Mouse (Mus musculus): Measurements from ENCODE around the gene Ttc4.

Gene Ttc4

DNA sequence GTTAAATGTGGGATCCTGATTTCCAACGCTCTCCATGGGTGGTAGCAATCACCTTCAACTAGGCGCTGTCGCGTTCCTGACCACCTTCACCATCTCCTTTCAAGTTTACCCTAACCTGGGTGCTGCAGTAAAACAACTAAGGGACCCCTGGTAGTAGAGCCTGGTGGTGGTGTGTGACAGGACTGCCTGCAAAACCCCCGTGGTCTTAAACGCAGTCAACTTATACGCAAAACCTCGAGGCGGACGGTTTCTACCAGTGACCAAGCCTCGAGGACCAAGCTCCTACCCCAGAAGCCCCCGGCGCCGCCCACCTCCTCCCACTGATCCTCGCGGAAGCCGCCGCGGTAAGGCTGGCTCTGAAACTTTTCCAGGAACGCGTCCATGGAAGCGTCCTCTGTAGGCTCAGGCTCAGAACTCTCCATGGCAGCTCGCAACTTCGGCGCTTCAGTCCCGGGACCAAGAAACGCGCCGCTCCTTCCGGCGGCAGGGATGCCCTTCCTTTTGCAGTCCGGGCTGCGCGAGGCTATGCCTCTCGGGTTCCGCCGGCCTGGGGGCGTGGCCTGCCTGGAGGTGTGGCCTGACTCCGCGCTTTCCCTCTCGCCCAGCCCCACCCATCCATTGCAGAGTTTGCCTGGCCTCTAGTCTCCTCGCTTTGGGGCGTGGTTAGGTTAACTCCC lies at the start of gene Ttc4:
Gene Ttc4, minus strand, starts transcription at position 503 of the 677 bp plus-strand sequence.
- DNase-seq (ENCODE audit: low spot score in 2 of 2): peak; percentile 47 to 85

- DNase-seq (ENCODE audit: low spot score in 2 of 2): no peak
Measured at GRCm38 (mm10) chr4:106720631-106721030, 41.9 kb upstream of the Ttc4 start.

DNA sequence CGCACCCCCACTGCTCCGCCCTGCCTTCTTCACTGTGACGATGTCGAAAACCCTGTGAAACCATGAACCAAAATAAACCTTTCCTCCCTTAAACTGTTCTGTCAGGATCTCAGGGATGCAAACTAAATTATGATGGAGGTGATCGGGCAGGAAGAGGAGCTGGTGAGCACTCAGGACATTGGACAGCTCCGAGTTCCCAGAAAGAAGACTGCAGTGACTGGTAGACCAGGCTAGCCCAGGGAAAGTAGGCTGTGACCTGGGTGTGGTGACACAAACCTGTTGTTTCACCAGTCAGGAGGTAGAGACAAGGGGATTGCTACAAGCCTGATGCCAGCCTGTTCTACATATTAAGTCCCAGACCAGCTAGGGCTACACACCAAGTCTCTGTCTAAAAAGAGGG lies 34.9 kb upstream of the Ttc4 start:
- no peak for DNase-seq (ENCODE audit: low spot score in 2 of 2)

- peak in 1 of 2 experiments; percentile 84 for DNase-seq (ENCODE audit: low spot score in 2 of 2)
Measured at GRCm38 (mm10) chr4:106708408-106708807, 29.7 kb upstream of the Ttc4 start.

- DNase-seq (ENCODE audit: low spot score in 2 of 2): peak in 1 of 2 experiments; percentile 5
Measured at GRCm38 (mm10) chr4:106707957-106708356, 29.2 kb upstream of the Ttc4 start.

DNA sequence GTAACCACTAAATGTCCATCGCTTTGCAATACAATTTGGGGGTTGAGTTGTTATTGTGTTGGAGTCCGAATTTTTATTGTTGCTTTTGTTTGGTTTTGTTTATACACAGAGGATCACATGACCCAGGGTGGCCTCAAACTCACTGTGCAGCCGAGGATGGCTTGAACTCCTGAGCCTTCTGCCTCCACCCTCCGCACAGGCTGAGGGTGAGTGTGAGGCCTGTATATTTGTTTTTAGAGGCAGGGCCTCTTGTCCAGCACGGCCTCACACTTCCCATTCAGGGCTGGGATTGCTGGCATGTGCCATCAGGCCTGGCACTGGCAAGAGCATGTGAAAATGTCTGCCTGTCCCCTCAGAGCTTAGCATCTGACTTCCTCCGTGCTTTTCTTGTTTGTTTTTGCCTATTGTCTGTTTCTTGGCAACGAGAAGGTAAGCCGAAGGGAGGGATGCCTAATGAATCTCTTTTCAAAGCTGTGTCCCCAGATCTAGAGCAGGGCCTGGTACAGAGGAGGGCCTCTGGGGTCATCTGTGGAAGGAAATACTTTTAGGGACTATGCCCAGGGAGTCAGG lies 26.4 kb upstream of the Ttc4 start:
- peak in 1 of 2 experiments; percentile 7 for DNase-seq (ENCODE audit: low spot score in 2 of 2)

GRCm38 (mm10) chr4:106704416-106704815 lies 25.7 kb upstream of the Ttc4 start:
- DNase-seq (ENCODE audit: low spot score in 2 of 2): peak; percentile 42 to 75

- DNase-seq (ENCODE audit: low spot score in 2 of 2): no peak
Measured at GRCm38 (mm10) chr4:106703956-106704355, 25.2 kb upstream of the Ttc4 start.

GRCm38 (mm10) chr4:106700798-106701197 lies 22.1 kb upstream of the Ttc4 start:
- peak; percentile 34 to 45 for DNase-seq (ENCODE audit: low spot score in 2 of 2)

DNA sequence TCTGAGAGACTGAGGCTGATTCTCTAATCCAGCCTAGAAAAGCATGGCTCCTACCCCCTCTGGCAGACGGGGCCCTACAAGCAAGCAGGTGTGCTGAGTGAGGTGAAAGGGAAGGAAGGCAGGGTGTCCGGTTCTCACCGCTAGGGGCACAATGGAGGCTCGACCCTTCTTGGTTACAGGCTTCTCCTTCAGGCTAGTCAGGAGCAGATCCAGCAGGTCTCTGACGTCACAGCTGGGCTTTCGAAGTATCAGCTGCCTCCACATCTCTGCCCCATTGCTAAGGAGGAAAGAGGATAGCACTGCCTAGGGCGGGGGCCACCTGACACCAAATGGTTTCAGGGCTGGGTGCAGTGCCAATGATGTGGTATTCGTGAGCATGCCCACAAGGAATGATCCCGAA lies 21.2 kb upstream of the Ttc4 start:
- DNase-seq (ENCODE audit: low spot score in 2 of 2): peak in 1 of 2 experiments; percentile 49

DNA sequence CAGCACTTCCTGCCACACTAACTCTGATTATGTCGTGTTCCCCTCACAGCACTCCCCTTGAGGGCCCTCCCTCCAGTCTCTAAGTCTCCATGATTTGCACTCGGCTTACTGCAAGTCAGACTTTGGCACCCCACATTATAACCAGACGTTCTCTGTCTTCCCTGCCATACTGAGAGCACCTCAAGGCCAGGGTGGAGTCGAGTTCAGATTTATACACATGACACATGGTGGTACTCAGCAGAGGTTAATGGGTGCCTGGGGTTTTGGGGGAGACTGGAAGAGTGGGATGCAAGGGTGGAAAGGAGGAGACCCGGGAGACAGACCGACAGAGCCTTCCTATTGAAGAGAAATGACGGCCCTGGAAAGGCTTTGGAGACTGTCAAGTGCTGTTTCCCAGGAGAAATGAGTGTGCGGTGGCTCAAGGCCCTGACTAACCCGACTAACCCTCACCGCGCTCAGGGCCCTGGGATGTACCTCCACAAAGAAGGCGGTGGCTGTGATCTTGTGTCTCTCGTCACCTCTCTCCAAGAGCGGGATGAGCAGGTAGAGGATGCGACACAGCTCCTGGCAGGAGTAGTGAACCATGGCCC lies 15.2 kb upstream of the Ttc4 start:
- DNase-seq (ENCODE audit: low spot score in 2 of 2): no peak

GRCm38 (mm10) chr4:106688636-106689296 lies 10.0 kb upstream of the Ttc4 start:
- DNase-seq (ENCODE audit: low spot score in 2 of 2): no peak

DNA sequence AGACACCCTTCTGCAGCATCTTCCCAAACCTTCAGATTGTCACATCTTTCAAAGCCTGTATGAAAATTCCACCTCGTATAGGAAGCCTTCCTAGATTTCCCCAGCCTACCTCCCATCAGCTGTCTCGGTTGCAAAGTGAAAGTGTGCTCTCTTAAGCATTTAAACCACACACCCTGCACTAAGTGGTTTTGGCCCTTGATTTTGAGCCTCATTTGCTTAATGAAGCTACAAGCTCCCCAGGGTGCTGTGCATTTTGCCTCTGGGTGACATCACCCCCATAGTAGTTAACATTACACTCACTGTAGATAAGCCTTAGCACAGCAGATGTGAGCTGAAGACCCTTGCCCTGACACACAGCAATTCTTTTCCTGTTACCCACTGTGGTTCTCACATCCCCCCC lies 2.2 kb upstream of the Ttc4 start:
- no peak for DNase-seq (ENCODE audit: low spot score in 2 of 2)

DNA sequence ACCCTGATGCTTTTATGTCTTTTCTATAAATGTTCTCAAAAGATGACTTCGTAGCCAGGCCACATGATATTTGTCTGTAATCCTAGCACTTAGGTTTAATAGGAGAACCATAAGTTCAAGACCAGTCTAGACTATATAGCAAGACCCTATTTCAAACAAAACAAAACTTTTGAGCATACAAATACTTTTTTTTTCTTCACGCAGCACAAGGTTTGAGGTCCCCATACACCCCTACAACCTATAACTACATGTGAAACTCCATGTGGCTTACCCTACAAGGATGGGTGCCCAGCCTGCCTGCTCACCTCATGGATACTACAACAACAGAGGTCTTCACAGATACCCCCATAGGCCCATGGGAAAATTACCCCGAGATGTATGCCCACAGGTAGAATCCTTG lies 408 bp upstream of the Ttc4 start:
- no peak for DNase-seq (ENCODE audit: low spot score in 2 of 2)

GRCm38 (mm10) chr4:106676749-106677148 lies 2.0 kb downstream of the Ttc4 start:
- DNase-seq (ENCODE audit: low spot score in 2 of 2): no peak

DNA sequence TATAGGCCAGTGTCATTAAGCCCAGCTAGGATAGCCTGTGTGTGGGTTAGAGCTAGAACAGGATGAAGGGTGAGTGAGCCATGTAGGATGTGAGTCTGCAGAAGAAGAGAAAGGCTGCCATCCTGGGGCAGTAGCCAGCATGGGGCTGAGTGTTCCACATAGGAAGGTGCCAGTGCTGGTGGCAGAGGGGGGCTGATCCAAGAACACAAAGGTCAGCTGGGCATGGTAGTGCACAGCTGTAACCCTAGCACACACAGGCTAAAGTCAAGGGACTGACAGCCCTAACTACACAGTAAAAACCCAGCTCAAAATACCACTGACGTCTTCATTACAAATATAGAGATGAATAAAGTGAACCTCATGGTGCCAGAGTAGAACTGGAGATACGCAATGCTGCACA lies 12.2 kb downstream of the Ttc4 start:
- no peak for DNase-seq (ENCODE audit: low spot score in 2 of 2)

- no peak for DNase-seq (ENCODE audit: low spot score in 2 of 2)
Measured at GRCm38 (mm10) chr4:106665673-106666072, 13.1 kb downstream of the Ttc4 start.

DNA sequence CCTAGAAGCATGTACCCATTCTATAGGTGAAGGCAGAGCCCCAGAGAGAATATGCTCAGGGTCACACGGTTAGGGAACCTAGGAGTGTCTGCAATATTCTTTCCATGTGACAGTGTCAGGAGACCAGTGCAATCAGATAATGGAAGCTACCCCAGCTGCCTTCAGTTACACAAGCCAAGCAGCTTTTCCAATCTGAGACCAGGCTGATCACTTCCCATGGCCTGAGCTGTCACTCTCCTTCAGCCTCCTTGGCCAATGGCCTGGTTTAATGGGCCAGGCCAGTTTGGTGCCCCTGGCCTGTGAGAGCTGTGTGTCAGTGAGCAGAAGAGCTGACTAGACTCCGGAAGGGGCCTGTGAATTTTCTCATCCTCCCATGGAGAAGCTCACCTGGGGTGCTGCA lies 13.5 kb downstream of the Ttc4 start:
- DNase-seq (ENCODE audit: low spot score in 2 of 2): no peak

GRCm38 (mm10) chr4:106664697-106665096 lies 14.0 kb downstream of the Ttc4 start:
- no peak for DNase-seq (ENCODE audit: low spot score in 2 of 2)

DNA sequence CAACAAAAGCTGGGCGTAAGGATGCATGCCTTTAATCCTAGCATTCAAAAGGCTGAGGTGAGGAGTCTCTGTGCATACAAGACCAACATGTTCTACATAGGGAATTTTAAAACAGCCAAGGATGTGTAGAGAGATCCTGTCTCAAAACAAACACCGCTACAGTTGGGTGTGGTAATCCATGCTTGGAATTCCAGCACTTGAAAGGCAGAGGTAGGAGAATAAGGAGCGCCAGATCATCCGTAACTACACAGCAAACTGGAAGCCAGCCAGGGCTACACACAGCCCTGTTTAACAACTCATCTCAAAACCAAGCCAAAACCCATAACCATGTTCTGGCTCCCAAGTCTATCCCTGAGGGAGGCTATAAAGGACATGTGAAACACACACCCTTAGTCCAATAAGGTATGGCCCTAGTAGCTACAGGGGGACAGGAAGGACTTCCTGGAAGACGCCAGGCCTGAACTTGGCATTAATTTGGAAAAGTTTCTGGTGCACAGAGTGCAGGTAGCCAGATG lies 14.7 kb downstream of the Ttc4 start:
- no peak for DNase-seq (ENCODE audit: low spot score in 2 of 2)

DNA sequence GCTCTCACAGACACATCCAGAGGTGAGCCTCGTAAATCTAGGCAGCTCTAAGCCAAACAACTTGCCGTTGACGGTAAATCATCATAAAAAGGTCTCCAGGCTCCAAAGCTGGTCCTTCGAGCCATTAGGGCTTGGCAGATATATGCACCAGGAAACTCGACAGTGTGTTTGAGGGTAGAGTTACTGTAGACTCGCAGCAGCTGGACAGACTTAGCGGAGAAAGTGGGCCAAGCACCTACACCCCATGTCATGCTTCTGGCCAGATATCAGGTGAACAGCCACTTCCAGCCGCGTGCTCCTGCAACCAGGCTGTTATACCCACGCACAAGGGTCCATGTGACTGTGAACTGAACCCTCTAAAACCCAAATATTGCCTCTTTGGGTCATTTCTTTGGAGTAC lies 23.1 kb downstream of the Ttc4 start:
- DNase-seq (ENCODE audit: low spot score in 2 of 2): no peak

- DNase-seq (ENCODE audit: low spot score in 2 of 2): no peak
Measured at GRCm38 (mm10) chr4:106653051-106653450, 25.7 kb downstream of the Ttc4 start.

- DNase-seq (ENCODE audit: low spot score in 2 of 2): no peak
Measured at GRCm38 (mm10) chr4:106652546-106652945, 26.2 kb downstream of the Ttc4 start.

All from left cerebral cortex, adult 9 months (tissue).